Mouse (Mus musculus): ENCODE data around the gene Gper1.

DNA sequence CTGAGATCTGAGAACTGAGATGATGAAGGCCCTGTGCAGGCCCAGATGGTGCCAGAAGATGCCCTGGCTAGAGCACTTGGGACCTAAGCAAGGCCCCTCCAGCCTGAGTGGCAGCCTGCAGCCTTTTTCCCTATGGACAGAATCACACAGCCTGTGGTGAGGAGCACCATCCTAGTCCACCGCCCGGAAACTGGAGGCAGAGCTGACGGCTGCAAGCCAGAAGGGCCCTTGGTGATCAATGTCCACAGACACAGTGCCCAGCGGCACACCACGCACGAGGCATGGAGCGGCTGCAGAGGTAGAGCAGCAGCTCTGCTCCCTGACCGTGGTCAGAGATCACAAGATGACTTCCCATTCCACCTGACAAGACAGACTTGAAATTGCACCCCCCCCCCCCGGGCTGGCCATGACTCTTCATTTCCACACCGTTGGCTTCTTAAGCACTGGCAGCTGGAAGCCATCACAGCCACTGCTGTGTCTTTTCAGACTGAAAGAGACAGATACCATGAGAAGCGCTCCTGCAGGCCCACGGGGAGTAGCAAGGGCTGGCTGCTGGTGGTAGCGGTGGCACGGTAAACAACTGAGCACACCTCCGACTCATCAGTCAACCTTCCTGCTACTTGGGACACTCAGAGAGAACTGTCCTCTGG lies 11.2 kb upstream of the Gper1 start:
- TF ChIP-seq CTCF (IDR thresholded peaks at IDR 0.05; ENCODE audit: insufficient read depth, low read length) (no peak), POLR2A (IDR thresholded peaks at IDR 0.05; ENCODE audit: borderline replicate concordance, extremely low read depth, low read depth, low read length) (no peak)

Data from lung, adult 2 months (tissue).